Comparison of ENCODE assay signal across 12 mouse cellular contexts in genomic region chr13:37783676-37784075, GRCm38 (mm10).
"Had no signal": no experiment of that assay in that cellular context is flagged by ENCODE, and none has a peak within 500 bp of the region (broad histone marks: within the 10 kb centered on the region; RNA-seq: fewer than 3 reads in every experiment).

No protein-coding gene starts in this region.

- H3K9ac ChIP-seq: liver, embryonic 13.5 days; midbrain, embryonic 15.5 days; neural tube, embryonic 13.5 days had no signal

- H3K4me3 ChIP-seq: liver, embryonic 13.5 days; midbrain, embryonic 15.5 days; neural tube, embryonic 13.5 days had no signal

- H3K27ac ChIP-seq: liver, embryonic 13.5 days; midbrain, embryonic 15.5 days; neural tube, embryonic 13.5 days had no signal

- DNase-seq: kidney, adult 9 months; kidney, postnatal 14 days; kidney, postnatal 4 days; layer of hippocampus, adult 9-11 months; liver, embryonic 13.5 days; lung, adult 2 months; retina, postnatal 1 day; thymus, adult 18-20 months; thymus, postnatal 36 days had no signal

- H3K4me2 ChIP-seq: liver, embryonic 13.5 days; midbrain, embryonic 11.5 days; midbrain, embryonic 15.5 days; neural tube, embryonic 13.5 days had no signal

- H3K36me3 ChIP-seq: liver, embryonic 13.5 days; midbrain, embryonic 15.5 days; neural tube, embryonic 13.5 days had no signal

- H3K9me3 ChIP-seq: liver, embryonic 13.5 days; midbrain, embryonic 15.5 days; neural tube, embryonic 13.5 days had no signal
